Mouse (Mus musculus) erythroid progenitor cell, adult 5-6 weeks (primary cell): ENCODE data around the gene Hsd17b6. TPM values are rescaled to one million over a fixed set of nuclear protein-coding genes. Genes with fewer than 3 reads are reported as not detected.
A peak's percentile ranks its signal among the peaks of the same experiment; 100 is the strongest.

Experiments
- ATAC-seq: replicated peaks from 2 replicates; pipeline ENCODE4 v1.8.0; 2016; ENCODE audit warnings: moderate number of reproducible peaks, mild to moderate bottlenecking, moderate TSS enrichment, inconsistent platforms; ENCODE audit not compliant: poor library complexity, low FRiP score, severe bottlenecking
- total RNA-seq, 2 experiments: library from RNA; stranded (forward) in 1 of 2; stranded (reverse) in 1 of 2; fragments of 150-400 nt in 1 of 2; fragments of 186-747, 209-891 nt in 1 of 2; gene quantifications; 2 replicates each; pipeline versions ENCODE4 v1.2.3 to v1.2.4; 2015 to 2017; ENCODE audit warnings: low replicate concordance in 2 of 2

Gene Hsd17b6
- total RNA-seq, 2 experiments from 2014 or later, result not detected

- ATAC-seq, result no peak
Measured at GRCm38 (mm10) chr10:127951390-127951789, 56.0 kb downstream of the Hsd17b6 start.

- ATAC-seq, result no peak
Measured at GRCm38 (mm10) chr10:127949596-127950130, 57.7 kb downstream of the Hsd17b6 start.

GRCm38 (mm10) chr10:127945432-127946064 is 61.9 kb downstream of the Hsd17b6 start:
- ATAC-seq, result peak; percentile 70; the same call in 1 of the 2 replicates

Other genes with a start within 250 kb of the Hsd17b6 start
- not detected in 2 replicates for gene Rdh1, start 247.9 kb downstream of the Hsd17b6 start, total RNA-seq (2015; ENCODE audit: low replicate concordance)
- not detected in 2 replicates for gene Rdh1, start 247.9 kb downstream of the Hsd17b6 start, total RNA-seq (2017; ENCODE audit: low replicate concordance)
- gene Rdh16f1, start 247.8 kb downstream of the Hsd17b6 start, total RNA-seq (2015; ENCODE audit: low replicate concordance), result not detected in 2 replicates
- not detected in 2 replicates for gene Rdh16f1, start 247.8 kb downstream of the Hsd17b6 start, total RNA-seq (2017; ENCODE audit: low replicate concordance)
- gene Rdh9, start 231.2 kb downstream of the Hsd17b6 start, total RNA-seq (2015; ENCODE audit: low replicate concordance), result not detected in 2 replicates
- not detected in 2 replicates for gene Rdh9, start 231.2 kb downstream of the Hsd17b6 start, total RNA-seq (2017; ENCODE audit: low replicate concordance)
- gene Rdh16, start 206.5 kb downstream of the Hsd17b6 start, total RNA-seq (2015; ENCODE audit: low replicate concordance), result not detected in 2 replicates
- not detected in 2 replicates for gene Rdh16, start 206.5 kb downstream of the Hsd17b6 start, total RNA-seq (2017; ENCODE audit: low replicate concordance)
- not detected in 2 replicates for gene Rdh19, start 157.7 kb downstream of the Hsd17b6 start, total RNA-seq (2015; ENCODE audit: low replicate concordance)
- gene Rdh19, start 157.7 kb downstream of the Hsd17b6 start, total RNA-seq (2017; ENCODE audit: low replicate concordance), result not detected in 2 replicates
- not detected in 2 replicates for gene Rdh16f2, start 141.1 kb downstream of the Hsd17b6 start, total RNA-seq (2015; ENCODE audit: low replicate concordance)
- not detected in 2 replicates for gene Rdh16f2, start 141.1 kb downstream of the Hsd17b6 start, total RNA-seq (2017; ENCODE audit: low replicate concordance)
- not detected in 2 replicates for gene Rdh7, start 118.8 kb downstream of the Hsd17b6 start, total RNA-seq (2015; ENCODE audit: low replicate concordance)
- not detected in 2 replicates for gene Rdh7, start 118.8 kb downstream of the Hsd17b6 start, total RNA-seq (2017; ENCODE audit: low replicate concordance)
- not detected in 2 replicates for gene Sdr9c7, start 109.1 kb downstream of the Hsd17b6 start, total RNA-seq (2015; ENCODE audit: low replicate concordance)
- not detected in 2 replicates for gene Sdr9c7, start 109.1 kb downstream of the Hsd17b6 start, total RNA-seq (2017; ENCODE audit: low replicate concordance)
- gene Prim1, start 7.6 kb upstream of the Hsd17b6 start, total RNA-seq (2015; ENCODE audit: low replicate concordance), result 144 and 177 TPM in 2 replicates
- gene Prim1, start 7.6 kb upstream of the Hsd17b6 start, total RNA-seq (2017; ENCODE audit: low replicate concordance), result 110 and 170 TPM in 2 replicates
- 228 and 341 TPM in 2 replicates for gene Naca, start 28.0 kb upstream of the Hsd17b6 start, total RNA-seq (2015; ENCODE audit: low replicate concordance)
- 391 and 449 TPM in 2 replicates for gene Naca, start 28.0 kb upstream of the Hsd17b6 start, total RNA-seq (2017; ENCODE audit: low replicate concordance)
- 84.0 and 85.9 TPM in 2 replicates for gene Ptges3, start 51.3 kb upstream of the Hsd17b6 start, total RNA-seq (2015; ENCODE audit: low replicate concordance)
- gene Ptges3, start 51.3 kb upstream of the Hsd17b6 start, total RNA-seq (2017; ENCODE audit: low replicate concordance), result 87.1 and 111 TPM in 2 replicates
- gene Atp5b, start 75.7 kb upstream of the Hsd17b6 start, total RNA-seq (2015; ENCODE audit: low replicate concordance), result 755 and 881 TPM in 2 replicates
- 598 and 1,019 TPM in 2 replicates for gene Atp5b, start 75.7 kb upstream of the Hsd17b6 start, total RNA-seq (2017; ENCODE audit: low replicate concordance)
- 89.4 and 109 TPM in 2 replicates for gene Baz2a, start 84.0 kb upstream of the Hsd17b6 start, total RNA-seq (2015; ENCODE audit: low replicate concordance)
- 87.9 and 88.6 TPM in 2 replicates for gene Baz2a, start 84.0 kb upstream of the Hsd17b6 start, total RNA-seq (2017; ENCODE audit: low replicate concordance)
- 1.8 and 5.4 TPM in 2 replicates for gene Rbms2, start 172.7 kb upstream of the Hsd17b6 start, total RNA-seq (2015; ENCODE audit: low replicate concordance)
- 7.0 and 7.1 TPM in 2 replicates for gene Rbms2, start 172.7 kb upstream of the Hsd17b6 start, total RNA-seq (2017; ENCODE audit: low replicate concordance)
- 12.6 TPM in 1 of 2 replicates, not detected in the other for gene Gls2, start 186.8 kb upstream of the Hsd17b6 start, total RNA-seq (2015; ENCODE audit: low replicate concordance)
- not detected in 2 replicates for gene Gls2, start 186.8 kb upstream of the Hsd17b6 start, total RNA-seq (2017; ENCODE audit: low replicate concordance)
- 2.1 and 3.6 TPM in 2 replicates for gene Spryd4, start 204.2 kb upstream of the Hsd17b6 start, total RNA-seq (2015; ENCODE audit: low replicate concordance)
- 1.2 and 3.1 TPM in 2 replicates for gene Spryd4, start 204.2 kb upstream of the Hsd17b6 start, total RNA-seq (2017; ENCODE audit: low replicate concordance)
- not detected in 2 replicates for gene Mip, start 218.2 kb upstream of the Hsd17b6 start, total RNA-seq (2015; ENCODE audit: low replicate concordance)
- not detected in 2 replicates for gene Mip, start 218.2 kb upstream of the Hsd17b6 start, total RNA-seq (2017; ENCODE audit: low replicate concordance)
- 32.1 and 41.1 TPM in 2 replicates for gene Timeless, start 224.5 kb upstream of the Hsd17b6 start, total RNA-seq (2015; ENCODE audit: low replicate concordance)
- gene Timeless, start 224.5 kb upstream of the Hsd17b6 start, total RNA-seq (2017; ENCODE audit: low replicate concordance), result 43.4 and 53.9 TPM in 2 replicates
- 2.9 and 4.7 TPM in 2 replicates for gene Apon, start 246.5 kb upstream of the Hsd17b6 start, total RNA-seq (2015; ENCODE audit: low replicate concordance)
- 1.7 TPM in 1 of 2 replicates, not detected in the other for gene Apon, start 246.5 kb upstream of the Hsd17b6 start, total RNA-seq (2017; ENCODE audit: low replicate concordance)